Mouse (Mus musculus) hindbrain, embryonic 10.5 days (tissue): Measurements from ENCODE around the gene Gm26727. TPM values are rescaled to one million over a fixed set of nuclear protein-coding genes. Genes with fewer than 3 reads are reported as not detected.
"Not testable (repeated sequence)": the region's sequence is repeated elsewhere in the genome, so short reads cannot be mapped to it uniquely, and the experiment has no call there.

ENCODE experiments used
- DNase-seq: peaks from one replicate; pipeline ENCODE4 v3.0.0-alpha.2; 2017; ENCODE audit warnings: low spot score
- H3K27ac ChIP-seq: fragments of 300-500 bp; sonication (generic); 2 replicates; pipeline ENCODE4 v1.5.1; 2016; ENCODE audit warnings: mild to moderate bottlenecking, moderate library complexity
- H3K27me3 ChIP-seq: fragments of 300-500 bp; sonication (generic); 2 replicates; pipeline ENCODE4 v1.6.1; 2016; ENCODE audit warnings: mild to moderate bottlenecking; ENCODE audit not compliant: poor library complexity, insufficient read depth, severe bottlenecking
- H3K36me3 ChIP-seq: fragments of 300-500 bp; sonication (generic); 2 replicates; pipeline ENCODE4 v1.6.1; 2016; ENCODE audit warnings: mild to moderate bottlenecking, moderate library complexity
- H3K4me1 ChIP-seq: fragments of 300-500 bp; sonication (generic); replicated peaks from 2 replicates; pipeline ENCODE4 v1.6.1; 2016; ENCODE audit warnings: mild to moderate bottlenecking
- H3K4me3 ChIP-seq: fragments of 300-500 bp; sonication (generic); 2 replicates; pipeline ENCODE4 v1.5.1; 2016; ENCODE audit warnings: mild to moderate bottlenecking, moderate library complexity
- H3K9me3 ChIP-seq: fragments of 300-500 bp; sonication (generic); 2 replicates; pipeline ENCODE4 v1.6.1; 2016; ENCODE audit warnings: mild to moderate bottlenecking, moderate library complexity
- WGBS: fragments of 180-500 bp; shearing (Covaris S2); methylation state at CpG from one replicate; pipeline ENCODE4 v1.1.7; 2016; 5-methylcytosine and 5-hydroxymethylcytosine counted together
- polyA plus RNA-seq: library from polyadenylated mRNA; unstranded; fragments of >200 nt; fragmentation: Nextera tagmentation; extraction: Ambion mirVana; gene quantifications from 2 replicates; pipeline ENCODE4 v1.2.1, GENCODE M21; 2016

Gm26727 gene
- not detected in 2 replicates for polyA plus RNA-seq

- Histone ChIP-seq H3K9me3 (no peaks in the 10 kb centered on the region), H3K27ac (no peak within 1 kb of the TSS), H3K36me3 (no peaks in the 10 kb centered on the region), H3K4me1 (no peaks in the 10 kb centered on the region), H3K4me3 (no peak within 1 kb of the TSS), H3K27me3 (no peaks in the 10 kb centered on the region)
- no peak for DNase-seq
- WGBS: 72% methylated on average over 2 of the region's 2 CpGs
Observed at GRCm38 (mm10) chr2:67433081-67433480, at the start of gene Gm26727. Gene Gm26727, minus strand, starts transcription at chr2:67433181.

GRCm38 (mm10) chr2:67481051-67481450 is 48.1 kb upstream of the Gm26727 start:
- no peaks in the 10 kb centered on the region for H3K9me3 ChIP-seq
- 65% methylated on average over 3 of the region's 3 CpGs for WGBS
- H3K4me3 ChIP-seq: no peak overlapping the region
- peak; percentile 5 for DNase-seq
- H3K27me3 ChIP-seq: no peaks in the 10 kb centered on the region
- H3K36me3 ChIP-seq: no peaks in the 10 kb centered on the region
- H3K27ac ChIP-seq: no peak overlapping the region
- peaks cover 10% of the 10 kb centered on the region; the same call in 1 of the 2 replicates for H3K4me1 ChIP-seq

GRCm38 (mm10) chr2:67477753-67478152 is 44.8 kb upstream of the Gm26727 start:
- Histone ChIP-seq H3K36me3 (no peaks in the 10 kb centered on the region), H3K27me3 (no peaks in the 10 kb centered on the region), H3K4me1 (peaks cover 5% of the 10 kb centered on the region; the same call in 1 of the 2 replicates), H3K9me3 (no peaks in the 10 kb centered on the region), H3K27ac (no peak overlapping the region), H3K4me3 (no peak overlapping the region)
- 18% methylated on average over 6 of the region's 6 CpGs for WGBS
- peak; percentile 43 for DNase-seq

- DNase-seq, H3K27me3 ChIP-seq, H3K4me3 ChIP-seq, H3K9me3 ChIP-seq, H3K36me3 ChIP-seq, H3K4me1 ChIP-seq, H3K27ac ChIP-seq: not testable (repeated sequence)
- WGBS: 90% methylated on average over 5 of the region's 5 CpGs
Observed at GRCm38 (mm10) chr2:67470030-67470429, 37.0 kb upstream of the Gm26727 start.

GRCm38 (mm10) chr2:67467036-67467435 is 34.1 kb upstream of the Gm26727 start:
- Histone ChIP-seq H3K27ac (no peak overlapping the region), H3K4me1 (no peaks in the 10 kb centered on the region), H3K9me3 (no peaks in the 10 kb centered on the region), H3K27me3 (no peaks in the 10 kb centered on the region), H3K36me3 (no peaks in the 10 kb centered on the region), H3K4me3 (no peak overlapping the region)
- WGBS: 88% methylated on average over 7 of the region's 7 CpGs
- no peak for DNase-seq

- Histone ChIP-seq H3K36me3 (no peaks in the 10 kb centered on the region), H3K27me3 (no peaks in the 10 kb centered on the region), H3K9me3 (no peaks in the 10 kb centered on the region), H3K27ac (no peak overlapping the region), H3K4me3 (no peak overlapping the region), H3K4me1 (no peaks in the 10 kb centered on the region)
- 89% methylated on average over 3 of the region's 3 CpGs for WGBS
- DNase-seq: no peak
Observed at GRCm38 (mm10) chr2:67460857-67461256, 27.9 kb upstream of the Gm26727 start.

GRCm38 (mm10) chr2:67447206-67447605 is 14.2 kb upstream of the Gm26727 start:
- H3K27me3 ChIP-seq: no peaks in the 10 kb centered on the region
- no peak for DNase-seq
- H3K27ac ChIP-seq: no peak overlapping the region
- H3K4me1 ChIP-seq: no peaks in the 10 kb centered on the region
- H3K4me3 ChIP-seq: no peak overlapping the region
- 78% methylated on average over 12 of the region's 12 CpGs for WGBS
- no peaks in the 10 kb centered on the region for H3K9me3 ChIP-seq
- H3K36me3 ChIP-seq: no peaks in the 10 kb centered on the region

- Histone ChIP-seq H3K27ac (no peak overlapping the region), H3K4me1 (no peaks in the 10 kb centered on the region), H3K4me3 (no peak overlapping the region), H3K27me3 (no peaks in the 10 kb centered on the region), H3K9me3 (no peaks in the 10 kb centered on the region), H3K36me3 (no peaks in the 10 kb centered on the region)
- no peak for DNase-seq
- 90% methylated on average over 1 of the region's 1 CpGs for WGBS
Observed at GRCm38 (mm10) chr2:67446772-67447171, 13.8 kb upstream of the Gm26727 start.

GRCm38 (mm10) chr2:67445780-67446179 is 12.8 kb upstream of the Gm26727 start, which contains the start of gene Xirp2:
Gene Xirp2, plus strand, starts transcription at chr2:67446002.
- Histone ChIP-seq H3K27me3 (no peaks in the 10 kb centered on the region), H3K9me3 (no peaks in the 10 kb centered on the region), H3K4me3 (no peak within 1 kb of the TSS), H3K27ac (no peak within 1 kb of the TSS), H3K4me1 (no peaks in the 10 kb centered on the region), H3K36me3 (no peaks in the 10 kb centered on the region)
- no peak for DNase-seq
- 83% methylated on average over 3 of the region's 3 CpGs for WGBS

GRCm38 (mm10) chr2:67438309-67438708 is 5.3 kb upstream of the Gm26727 start:
- no peak overlapping the region for H3K27ac ChIP-seq
- DNase-seq: no peak
- WGBS: 92% methylated on average over 8 of the region's 8 CpGs
- no peaks in the 10 kb centered on the region for H3K4me1 ChIP-seq
- no peaks in the 10 kb centered on the region for H3K36me3 ChIP-seq
- H3K9me3 ChIP-seq: no peaks in the 10 kb centered on the region
- no peaks in the 10 kb centered on the region for H3K27me3 ChIP-seq
- no peak overlapping the region for H3K4me3 ChIP-seq

- no peak overlapping the region for H3K4me3 ChIP-seq
- H3K36me3 ChIP-seq: no peaks in the 10 kb centered on the region
- H3K27ac ChIP-seq: no peak overlapping the region
- 87% methylated on average over 1 of the region's 1 CpGs for WGBS
- H3K27me3 ChIP-seq: no peaks in the 10 kb centered on the region
- no peaks in the 10 kb centered on the region for H3K9me3 ChIP-seq
- DNase-seq: no peak
- no peaks in the 10 kb centered on the region for H3K4me1 ChIP-seq
Observed at GRCm38 (mm10) chr2:67422799-67423198, 10.2 kb downstream of the Gm26727 start.

GRCm38 (mm10) chr2:67420853-67421252 is 12.1 kb downstream of the Gm26727 start:
- Histone ChIP-seq H3K36me3 (no peaks in the 10 kb centered on the region), H3K27ac (no peak overlapping the region)
- no peak for DNase-seq

GRCm38 (mm10) chr2:67413425-67413824 is 19.6 kb downstream of the Gm26727 start, which contains the start of gene Gm21830:
Gene Gm21830, plus strand, starts transcription at chr2:67413725.
- not testable (repeated sequence) for H3K36me3 ChIP-seq, H3K27me3 ChIP-seq, H3K9me3 ChIP-seq, DNase-seq, H3K4me1 ChIP-seq, H3K27ac ChIP-seq, H3K4me3 ChIP-seq
- no CpG with 5 or more reads among the region's 1 CpGs for WGBS

More at GRCm38 (mm10) chr2:67420853-67421252, 12.1 kb downstream of the Gm26727 start:
- H3K9me3 ChIP-seq: no peaks in the 10 kb centered on the region
- H3K27me3 ChIP-seq: no peaks in the 10 kb centered on the region
- H3K4me1 ChIP-seq: no peaks in the 10 kb centered on the region
- H3K4me3 ChIP-seq: no peak overlapping the region
